Mouse (Mus musculus): Measurements from ENCODE around the gene Pdzd2. TPM values are rescaled to one million over a fixed set of nuclear protein-coding genes. Genes with fewer than 3 reads are reported as not detected.

The Pdzd2 gene
- polyA plus RNA-seq, 1 experiment from 2014 or later = 19.1 TPM

DNA sequence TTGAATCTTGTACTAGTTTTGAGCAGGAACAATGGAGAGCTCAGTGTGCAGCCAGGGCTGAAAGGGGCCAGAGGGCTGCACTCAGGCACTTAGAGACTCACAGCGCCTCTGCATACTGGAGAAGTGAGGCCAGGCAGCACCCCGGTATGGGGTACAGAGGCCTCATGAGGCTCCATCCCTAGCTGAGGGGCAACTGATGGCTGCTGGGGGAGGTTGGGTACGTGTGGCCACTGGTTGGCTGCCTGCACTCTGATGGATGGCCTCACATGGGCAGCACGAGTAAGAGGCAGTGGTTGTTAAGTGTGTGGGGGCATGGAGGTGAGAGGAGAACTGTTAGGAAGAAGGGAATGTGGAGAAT, 398.3 kb downstream of the Pdzd2 start:
- ATAC-seq (replicated peaks; ENCODE audit: low FRiP score, low read depth) = no peak

GRCm38 (mm10) chr15:12340536-12341400, 399.0 kb downstream of the Pdzd2 start:
- H3K27me3 ChIP-seq (ENCODE audit: insufficient read depth, low read length) = no peaks in the 10 kb centered on the region
- ATAC-seq (replicated peaks; ENCODE audit: low FRiP score, low read depth) (no peak), DNase-seq (ENCODE audit: low spot score) (no peak)
- no peaks in the 10 kb centered on the region; the same call in 1 of the 2 replicates for H3K4me1 ChIP-seq (replicated peaks; ENCODE audit: insufficient read depth, low read length)
- H3K36me3 ChIP-seq (ENCODE audit: insufficient read depth, low read length) = peaks cover 4% of the 10 kb centered on the region; the same call in 1 of the 2 replicates
- 66% methylated on average over 5 of the region's 5 CpGs for WGBS
- no peak overlapping the region for H3K9ac ChIP-seq (ENCODE audit: low read depth, low read length)
- TF ChIP-seq CTCF (IDR thresholded peaks at IDR 0.05; ENCODE audit: low read depth) = no peak
- no peak overlapping the region for H3K4me2 ChIP-seq (ENCODE audit: low read length)
- no peak overlapping the region for H3K27ac ChIP-seq
- H3K9me3 ChIP-seq (replicated peaks; ENCODE audit: low read length) = no peaks in the 10 kb centered on the region
- no peak overlapping the region for H3K4me3 ChIP-seq (replicated peaks; ENCODE audit: low read depth, low read length)

More for the DNA sequence above, 398.3 kb downstream of the Pdzd2 start:
- DNase-seq (ENCODE audit: low spot score) = no peak
- no peak overlapping the region for H3K9ac ChIP-seq (ENCODE audit: low read depth, low read length)
- H3K4me3 ChIP-seq (replicated peaks; ENCODE audit: low read depth, low read length) = no peak overlapping the region
- H3K27me3 ChIP-seq (ENCODE audit: insufficient read depth, low read length) = no peaks in the 10 kb centered on the region
- no peaks in the 10 kb centered on the region for H3K9me3 ChIP-seq (replicated peaks; ENCODE audit: low read length)
- H3K27ac ChIP-seq = no peak overlapping the region
- 59% methylated on average over 4 of the region's 4 CpGs for WGBS
- H3K36me3 ChIP-seq (ENCODE audit: insufficient read depth, low read length) = peaks cover 4% of the 10 kb centered on the region; the same call in 1 of the 2 replicates
- no peak for TF ChIP-seq CTCF (IDR thresholded peaks at IDR 0.05; ENCODE audit: low read depth)
- no peak overlapping the region for H3K4me2 ChIP-seq (ENCODE audit: low read length)
- no peaks in the 10 kb centered on the region; the same call in 1 of the 2 replicates for H3K4me1 ChIP-seq (replicated peaks; ENCODE audit: insufficient read depth, low read length)

GRCm38 (mm10) chr15:12337779-12338137, 402.0 kb downstream of the Pdzd2 start:
- Histone ChIP-seq H3K4me3 (replicated peaks; ENCODE audit: low read depth, low read length) (no peak overlapping the region), H3K36me3 (ENCODE audit: insufficient read depth, low read length) (no peaks in the 10 kb centered on the region), H3K4me2 (ENCODE audit: low read length) (no peak overlapping the region), H3K27me3 (ENCODE audit: insufficient read depth, low read length) (no peaks in the 10 kb centered on the region), H3K9me3 (replicated peaks; ENCODE audit: low read length) (no peaks in the 10 kb centered on the region), H3K9ac (ENCODE audit: low read depth, low read length) (no peak overlapping the region), H3K27ac (no peak overlapping the region), H3K4me1 (replicated peaks; ENCODE audit: insufficient read depth, low read length) (no peaks in the 10 kb centered on the region; the same call in 1 of the 2 replicates)
- 51% methylated on average over 3 of the region's 3 CpGs for WGBS
- no peak for TF ChIP-seq CTCF (IDR thresholded peaks at IDR 0.05; ENCODE audit: low read depth)
- DNase-seq (ENCODE audit: low spot score) = no peak
- no peak for ATAC-seq (replicated peaks; ENCODE audit: low FRiP score, low read depth)

DNA sequence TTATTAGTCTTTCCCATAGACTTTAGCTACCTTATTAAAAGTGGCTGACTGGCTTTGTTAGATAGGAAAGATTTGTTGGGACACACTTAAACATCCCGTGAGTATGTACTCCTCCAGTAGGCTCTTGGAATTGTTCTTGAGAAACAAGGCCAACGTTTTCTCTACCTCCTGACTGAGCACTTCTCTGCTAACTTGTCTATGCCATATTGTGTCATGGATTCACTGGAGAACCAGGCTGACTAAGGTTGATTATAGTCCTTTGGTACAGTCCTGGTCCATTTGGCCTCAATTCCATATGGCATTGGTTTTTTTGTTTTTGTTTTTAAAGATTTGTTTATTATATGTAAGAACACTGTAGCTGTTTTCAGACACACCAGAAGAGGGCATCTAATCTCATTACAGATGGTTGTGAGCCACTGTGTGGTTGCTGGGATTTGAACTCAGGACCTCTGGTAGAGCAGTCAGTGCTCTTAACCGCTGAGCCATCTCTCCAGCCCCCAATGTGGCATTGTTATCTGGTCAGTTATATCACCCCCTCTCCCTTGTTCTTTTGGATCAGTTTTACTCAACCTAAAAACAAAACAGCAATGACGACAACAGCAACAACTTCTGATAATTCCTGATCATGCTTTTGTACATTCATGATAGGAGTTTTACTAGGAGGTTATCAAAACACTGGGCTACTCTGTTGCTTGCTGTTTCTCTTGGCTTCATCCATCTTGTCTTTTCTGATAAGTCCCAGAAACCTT, 402.5 kb downstream of the Pdzd2 start:
- no peak overlapping the region for H3K27ac ChIP-seq
- H3K4me2 ChIP-seq (ENCODE audit: low read length) = no peak overlapping the region
- H3K4me1 ChIP-seq (replicated peaks; ENCODE audit: insufficient read depth, low read length) = no peaks in the 10 kb centered on the region; the same call in 1 of the 2 replicates
- 77% methylated on average over 4 of the region's 4 CpGs for WGBS
- H3K9me3 ChIP-seq (replicated peaks; ENCODE audit: low read length) = no peaks in the 10 kb centered on the region
- TF ChIP-seq CTCF (IDR thresholded peaks at IDR 0.05; ENCODE audit: low read depth) = no peak
- no peaks in the 10 kb centered on the region for H3K36me3 ChIP-seq (ENCODE audit: insufficient read depth, low read length)
- no peak overlapping the region for H3K4me3 ChIP-seq (replicated peaks; ENCODE audit: low read depth, low read length)
- H3K9ac ChIP-seq (ENCODE audit: low read depth, low read length) = no peak overlapping the region
- DNase-seq (ENCODE audit: low spot score) = peak; percentile 36
- no peaks in the 10 kb centered on the region for H3K27me3 ChIP-seq (ENCODE audit: insufficient read depth, low read length)
- ATAC-seq (replicated peaks; ENCODE audit: low FRiP score, low read depth) = no peak

DNA sequence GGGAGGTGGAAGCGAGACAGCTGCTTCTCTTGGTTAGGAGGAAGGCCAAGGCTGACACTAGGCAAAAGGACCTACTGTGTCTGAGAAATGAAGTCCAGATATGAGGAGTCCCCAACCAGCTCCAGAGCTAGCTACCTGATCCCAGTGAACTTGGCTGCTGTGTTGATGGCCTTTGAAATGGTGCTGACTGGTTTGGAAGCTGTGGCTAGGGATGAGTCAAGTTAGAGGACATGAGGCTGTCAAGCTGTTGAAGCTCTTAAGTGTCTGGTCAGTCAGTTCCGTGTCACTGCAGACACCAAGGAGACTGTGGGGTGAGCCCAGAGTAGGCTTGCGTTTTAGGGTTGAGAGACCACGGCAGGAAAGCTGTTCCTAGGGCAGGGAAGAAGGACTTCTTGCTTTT, 405.3 kb downstream of the Pdzd2 start:
- no peak overlapping the region for H3K4me2 ChIP-seq (ENCODE audit: low read length)
- TF ChIP-seq CTCF (IDR thresholded peaks at IDR 0.05; ENCODE audit: low read depth) = no peak
- no peaks in the 10 kb centered on the region for H3K36me3 ChIP-seq (ENCODE audit: insufficient read depth, low read length)
- no peaks in the 10 kb centered on the region for H3K9me3 ChIP-seq (replicated peaks; ENCODE audit: low read length)
- ATAC-seq (replicated peaks; ENCODE audit: low FRiP score, low read depth) (no peak), DNase-seq (ENCODE audit: low spot score) (no peak)
- H3K4me3 ChIP-seq (replicated peaks; ENCODE audit: low read depth, low read length) = no peak overlapping the region
- H3K27ac ChIP-seq = no peak overlapping the region
- H3K9ac ChIP-seq (ENCODE audit: low read depth, low read length) = no peak overlapping the region
- 61% methylated on average over 4 of the region's 4 CpGs for WGBS
- no peaks in the 10 kb centered on the region for H3K27me3 ChIP-seq (ENCODE audit: insufficient read depth, low read length)
- 0 out of 2 replicates have a peak, but pooled peaks cover 4% of the 10 kb centered on the region for H3K4me1 ChIP-seq (replicated peaks; ENCODE audit: insufficient read depth, low read length)

- no peak for TF ChIP-seq CTCF (IDR thresholded peaks at IDR 0.05; ENCODE audit: low read depth)
- no peak for DNase-seq (ENCODE audit: low spot score)
- H3K4me3 ChIP-seq (replicated peaks; ENCODE audit: low read depth, low read length) = no peak overlapping the region
- no peaks in the 10 kb centered on the region for H3K9me3 ChIP-seq (replicated peaks; ENCODE audit: low read length)
- H3K36me3 ChIP-seq (ENCODE audit: insufficient read depth, low read length) = no peaks in the 10 kb centered on the region
- H3K27me3 ChIP-seq (ENCODE audit: insufficient read depth, low read length) = no peaks in the 10 kb centered on the region
- H3K9ac ChIP-seq (ENCODE audit: low read depth, low read length) = no peak overlapping the region
- H3K27ac ChIP-seq = no peak overlapping the region
- WGBS = 70% methylated on average over 1 of the region's 1 CpGs
- H3K4me1 ChIP-seq (replicated peaks; ENCODE audit: insufficient read depth, low read length) = 0 out of 2 replicates have a peak, but pooled peaks cover 4% of the 10 kb centered on the region
- H3K4me2 ChIP-seq (ENCODE audit: low read length) = no peak overlapping the region
- no peak for ATAC-seq (replicated peaks; ENCODE audit: low FRiP score, low read depth)
Observed at GRCm38 (mm10) chr15:12331300-12331699, 408.4 kb downstream of the Pdzd2 start.
